Mouse (Mus musculus) natural killer cell, adult 2 months (primary cell): Measurements from ENCODE around the gene Tmem216.

Experiments
- DNase-seq, 2 experiments: peaks; one replicate each; pipeline ENCODE4 v3.0.0; 2022; ENCODE audit warnings: low spot score in 2 of 2

Tmem216 gene

DNA sequence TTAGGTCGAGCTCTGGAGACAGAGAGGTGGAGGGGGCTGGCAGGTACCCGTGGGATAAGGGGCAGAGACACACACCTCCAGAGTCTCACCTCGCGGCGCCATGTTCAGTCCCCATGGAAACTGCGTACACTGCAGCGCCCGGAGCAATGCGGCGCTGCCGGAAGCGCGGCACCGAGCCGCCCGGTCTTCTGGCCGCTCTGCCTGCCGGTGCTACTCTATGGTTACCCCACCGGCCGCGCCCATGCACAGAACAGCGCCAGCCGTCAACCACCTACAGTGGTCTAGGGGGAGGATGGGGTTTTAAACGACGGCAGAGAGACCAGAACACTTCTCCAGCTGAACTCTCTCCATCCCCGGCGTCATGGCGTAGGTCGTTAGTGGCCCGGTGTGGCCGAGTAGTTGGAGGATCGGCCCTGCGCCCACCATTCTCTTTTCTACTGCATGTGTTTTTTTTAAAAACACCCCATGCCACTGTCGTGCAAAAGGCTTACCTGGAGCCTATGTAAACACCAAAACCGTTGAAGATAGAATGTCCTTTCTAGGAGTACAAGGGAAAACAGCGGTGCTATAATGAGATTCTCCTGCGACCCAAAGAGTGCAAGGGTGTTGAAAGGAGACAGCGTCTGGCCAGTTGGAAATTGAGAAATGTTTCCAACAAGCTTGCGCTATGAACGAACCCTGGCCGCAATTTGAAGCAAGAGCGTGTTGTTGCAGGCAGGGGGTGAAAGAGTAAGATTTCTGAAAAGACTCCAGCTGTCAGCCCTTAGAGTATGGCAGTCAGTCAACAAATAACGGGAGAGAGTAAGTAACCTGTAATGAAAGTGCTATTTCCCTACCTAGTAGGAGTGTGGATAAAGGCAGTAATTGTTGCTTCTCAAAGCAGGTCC is at the start of gene Tmem216:
Tmem216 (minus strand) TSS at position 615 of the 887 bp plus-strand sequence.
- DNase-seq: peak; percentile 70 to 81

DNA sequence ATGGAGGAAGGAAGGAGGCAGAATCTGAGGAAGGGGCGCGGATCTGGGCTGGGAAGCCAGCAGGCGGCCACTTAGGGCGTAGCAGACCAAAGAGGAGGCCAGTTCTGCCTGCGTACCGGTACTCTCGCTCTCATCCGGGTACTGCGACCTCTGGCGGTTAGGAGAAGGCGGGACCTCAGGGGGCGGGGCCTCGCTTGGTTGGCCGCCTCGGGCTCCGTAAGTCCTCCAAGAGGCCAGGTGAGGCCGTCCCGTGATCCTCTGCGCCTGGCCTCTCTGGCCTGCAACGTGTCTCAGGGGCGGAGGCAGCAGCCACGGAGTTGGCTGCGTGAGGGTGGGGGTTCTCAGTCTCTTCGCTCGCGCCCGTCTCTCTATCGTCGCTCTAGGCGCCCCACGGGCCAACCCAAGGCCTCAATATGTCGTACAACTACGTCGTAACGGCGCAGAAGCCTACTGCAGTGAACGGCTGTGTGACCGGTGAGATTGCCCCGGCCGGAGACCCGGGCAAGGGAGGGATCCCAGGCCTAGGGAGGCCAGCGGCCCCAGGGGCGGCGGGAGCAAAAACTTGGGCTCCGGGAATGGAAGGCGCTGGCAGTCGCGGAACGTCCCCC is 49.4 kb upstream of the Tmem216 start, which contains the start of the genes Ddb1 and Tkfc:
Ddb1 (plus strand) TSS at position 35 of the 608 bp plus-strand sequence.
Tkfc (minus strand) TSS at position 362 of the 608 bp plus-strand sequence.
- peak; percentile 97 to 98 for DNase-seq

GRCm38 (mm10) chr19:10604534-10604933 is 48.5 kb upstream of the Tmem216 start:
- no peak for DNase-seq

GRCm38 (mm10) chr19:10603660-10604523 is 47.9 kb upstream of the Tmem216 start:
- DNase-seq: no peak

- peak; percentile 75 to 84 for DNase-seq
These were observed 46.7 kb upstream of the Tmem216 start for GRCm38 (mm10) chr19:10602787-10603186.

DNA sequence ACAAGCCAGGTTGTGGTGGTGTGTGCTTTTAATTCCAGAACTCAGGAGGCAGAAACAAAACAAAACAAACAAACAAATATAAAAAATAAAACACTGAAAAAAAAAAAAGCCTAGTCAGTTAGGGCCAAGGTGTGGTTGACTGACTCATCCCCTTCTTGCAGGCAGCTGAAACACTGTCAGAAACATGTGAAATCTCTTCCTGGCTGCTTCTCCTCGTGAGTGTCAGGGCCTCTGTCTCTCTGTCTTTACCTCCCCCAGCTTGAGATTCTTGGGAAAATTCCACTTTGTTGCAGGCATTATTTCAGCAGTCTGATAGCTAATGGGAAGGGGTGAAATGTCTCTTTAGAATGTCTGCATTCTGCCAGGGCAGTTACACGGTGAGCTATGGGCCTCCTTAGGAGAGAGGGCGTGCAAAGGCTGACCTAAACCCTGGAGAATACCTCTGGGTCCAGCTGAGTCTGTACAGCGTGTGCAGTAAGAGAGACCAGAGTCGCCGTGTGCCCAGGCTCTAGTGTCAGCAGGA is 46.3 kb upstream of the Tmem216 start:
- DNase-seq: no peak

DNA sequence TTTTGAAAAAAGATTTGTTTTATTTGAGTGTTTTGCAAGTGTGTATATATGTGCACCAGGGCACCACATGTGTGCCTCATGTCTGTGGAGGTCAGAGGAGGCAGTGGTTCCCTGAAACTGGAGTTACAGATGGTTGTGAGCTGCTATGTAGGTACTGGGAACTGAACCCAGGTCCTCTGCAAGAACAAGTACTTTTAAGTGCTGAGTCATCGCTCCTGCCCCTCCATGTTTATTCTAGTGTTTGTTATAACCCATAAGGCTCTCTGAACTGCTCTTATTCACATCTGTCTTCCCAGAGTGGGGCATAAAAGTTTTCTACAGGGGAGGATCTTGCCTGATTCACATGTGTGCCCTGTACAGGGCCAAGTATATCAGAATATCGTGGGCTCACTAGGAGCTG is 43.6 kb upstream of the Tmem216 start:
- no peak for DNase-seq

GRCm38 (mm10) chr19:10598188-10598587 is 42.1 kb upstream of the Tmem216 start:
- no peak for DNase-seq

DNA sequence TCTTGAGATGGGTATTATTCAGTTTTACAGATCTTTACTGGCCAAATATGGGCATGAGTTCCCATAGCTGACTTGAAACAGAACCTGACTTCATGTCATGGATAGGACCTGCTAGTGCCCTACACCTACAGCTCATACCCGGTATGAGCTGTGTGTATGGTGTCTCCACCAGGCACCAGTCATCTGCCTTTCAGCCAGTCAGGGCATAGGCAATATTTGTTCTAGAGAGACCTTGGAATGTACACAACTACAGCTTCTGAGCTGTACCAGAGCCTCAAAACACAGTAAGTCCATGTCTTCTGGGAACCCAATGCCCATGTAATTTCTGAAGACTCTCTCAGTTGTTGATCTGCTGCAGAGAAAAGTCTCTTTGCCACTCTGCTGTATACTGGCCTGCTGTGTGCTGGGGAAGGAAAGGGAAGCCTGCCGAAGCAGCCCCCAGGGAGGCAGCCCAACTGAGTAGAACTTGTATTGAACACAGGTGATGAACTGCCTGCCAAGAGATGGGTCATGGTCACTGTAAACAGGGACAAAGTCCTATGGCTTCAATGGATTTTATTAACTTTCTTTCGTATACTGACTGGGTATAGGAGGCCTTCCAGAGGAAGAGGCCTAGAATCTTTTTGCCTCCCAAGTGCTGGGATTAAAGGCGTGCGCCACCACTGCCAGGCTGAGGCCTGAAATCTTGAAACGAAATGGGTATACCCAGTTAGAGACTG is 35.8 kb upstream of the Tmem216 start:
- DNase-seq: no peak

DNA sequence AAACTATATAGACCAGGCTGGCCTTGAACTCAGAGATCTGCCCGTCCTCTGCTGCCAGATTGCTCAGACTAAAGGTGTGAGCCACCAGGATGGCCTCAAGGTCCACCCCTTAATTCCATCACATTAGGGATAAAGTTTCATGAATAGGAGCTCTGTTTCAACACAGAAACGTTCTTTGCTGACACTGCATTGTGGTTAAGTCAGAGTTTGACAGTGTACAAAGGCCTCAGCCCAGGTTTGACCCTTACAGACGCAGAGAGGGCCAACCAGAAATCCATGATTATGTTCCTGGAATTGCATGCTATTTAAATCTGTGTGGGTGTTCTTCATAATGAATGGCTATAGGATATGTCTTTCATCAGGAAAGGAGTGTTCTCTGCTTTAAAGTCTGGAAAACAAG is 34.3 kb upstream of the Tmem216 start:
- no peak for DNase-seq

DNA sequence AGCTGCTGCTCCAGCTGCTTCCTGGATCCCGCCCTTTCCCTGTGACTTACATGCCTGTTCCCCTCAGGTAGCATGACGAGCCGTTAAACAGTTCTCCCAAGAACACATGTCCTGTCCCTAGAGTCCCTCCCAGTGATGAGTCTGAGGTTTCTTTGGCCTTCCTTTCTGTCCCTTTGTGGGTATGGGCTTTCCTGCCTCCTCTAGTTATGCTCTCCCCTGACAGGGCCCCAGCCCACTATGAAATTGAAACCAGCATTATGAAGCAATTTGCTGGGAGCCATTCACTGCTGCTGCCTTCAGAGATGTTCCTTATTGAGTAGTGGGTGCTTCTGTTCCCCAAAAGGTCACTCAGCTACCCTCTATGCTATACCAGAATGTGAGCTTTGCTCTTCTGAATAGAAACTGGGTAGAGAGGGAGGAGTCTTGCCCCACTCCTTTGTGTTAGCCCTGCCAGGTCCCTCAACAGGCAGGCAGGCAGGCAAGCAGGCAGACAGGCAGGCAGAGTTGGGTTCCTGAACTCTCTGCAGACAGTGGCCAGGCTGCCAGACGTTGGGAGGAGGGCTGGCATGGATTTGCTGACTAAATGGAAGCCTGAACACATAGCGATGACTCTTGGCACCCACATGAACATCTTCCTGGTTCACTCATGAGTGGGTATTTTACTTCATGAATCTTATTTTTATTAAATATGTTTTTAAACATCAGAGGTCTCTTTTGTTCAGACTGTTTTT is 33.3 kb upstream of the Tmem216 start:
- DNase-seq: no peak

DNA sequence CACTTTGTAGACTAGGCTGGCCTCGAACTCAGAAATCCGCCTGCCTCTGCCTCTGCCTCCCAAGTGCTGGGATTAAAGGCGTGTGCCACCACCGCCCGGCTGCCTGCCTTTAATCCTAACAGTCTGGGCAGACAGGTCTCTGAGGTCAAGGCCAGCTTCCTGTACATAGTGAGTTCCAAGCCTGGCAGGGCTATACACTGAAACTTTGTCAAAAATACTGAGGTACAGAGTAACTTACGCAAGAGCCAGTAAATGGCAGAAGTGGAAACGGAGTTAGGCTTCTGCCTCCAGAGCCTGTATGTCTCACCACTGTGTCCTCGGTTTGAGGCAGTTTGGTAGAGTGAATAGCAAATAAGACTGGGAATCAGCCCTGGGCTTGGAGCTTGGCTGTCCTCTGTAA is 31.2 kb upstream of the Tmem216 start:
- no peak for DNase-seq

GRCm38 (mm10) chr19:10585112-10585511 is 29.1 kb upstream of the Tmem216 start:
- peak in 1 of 2 experiments; percentile 47 for DNase-seq

GRCm38 (mm10) chr19:10583550-10584146 is 27.6 kb upstream of the Tmem216 start:
- DNase-seq: no peak

- DNase-seq: peak in 1 of 2 experiments; percentile 52
These were observed 25.9 kb upstream of the Tmem216 start for GRCm38 (mm10) chr19:10581984-10582383.

DNA sequence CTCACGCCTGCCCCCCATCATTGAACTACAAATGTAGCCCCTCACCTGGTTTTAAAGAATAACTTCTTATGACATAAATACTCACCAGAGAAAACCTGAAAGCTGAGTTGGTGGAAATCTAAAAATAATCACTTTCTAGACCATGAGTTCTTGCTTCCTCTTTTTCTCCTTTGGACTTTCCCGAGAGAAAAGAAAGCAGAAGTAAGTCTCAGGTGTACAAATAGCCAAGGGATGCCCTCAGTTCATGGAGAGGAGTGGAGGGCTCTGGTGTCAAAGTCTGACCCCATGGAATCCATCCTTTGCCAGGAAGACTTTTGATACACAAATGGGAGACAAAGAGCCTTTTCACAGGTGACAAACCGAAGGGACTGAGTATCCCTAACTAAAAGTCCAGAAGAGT is 24.7 kb upstream of the Tmem216 start:
- DNase-seq: peak in 1 of 2 experiments; percentile 29

GRCm38 (mm10) chr19:10580102-10580501 is 24.1 kb upstream of the Tmem216 start:
- no peak for DNase-seq

DNA sequence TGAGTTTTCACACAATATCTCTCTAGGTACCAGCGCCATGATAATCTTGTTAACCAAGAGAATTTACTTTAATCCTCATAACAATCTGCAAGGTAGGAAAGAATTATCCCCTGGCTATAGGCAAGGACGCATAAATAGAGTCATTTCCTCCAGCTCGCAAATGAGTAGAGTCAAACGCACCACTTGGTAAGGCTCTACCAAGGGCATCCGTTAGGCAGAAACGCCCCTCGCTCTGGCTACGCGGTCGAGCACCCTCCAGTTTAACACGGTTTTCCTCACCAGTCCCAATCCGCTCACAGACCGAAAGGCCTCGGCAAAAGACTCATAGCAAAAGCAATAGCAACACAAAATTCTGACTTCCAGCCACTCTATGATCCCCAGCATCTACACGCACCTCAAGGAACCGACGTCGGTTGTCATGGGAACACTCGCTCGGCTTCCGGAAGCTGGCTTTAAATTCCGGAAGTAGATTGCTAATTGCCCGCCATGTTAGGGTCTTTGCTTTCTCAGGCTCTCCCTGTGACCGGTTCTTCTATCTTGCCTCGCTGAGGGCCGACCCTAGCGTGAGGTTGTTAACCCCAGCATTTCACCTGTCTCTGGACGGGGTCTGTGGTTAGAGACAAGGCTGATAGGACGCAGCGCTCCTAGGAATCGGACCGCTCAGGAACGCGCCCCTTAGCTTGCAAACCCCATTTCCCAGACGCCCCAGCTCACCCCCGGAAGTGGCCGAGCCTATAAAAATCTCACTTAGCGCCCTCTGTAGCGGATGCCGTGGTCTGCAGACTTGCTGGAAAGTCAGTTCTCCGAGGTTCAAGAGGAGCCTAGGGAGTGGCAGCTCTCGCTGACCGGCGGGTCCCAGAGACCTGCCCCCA is 20.9 kb upstream of the Tmem216 start, which contains the start of the genes Cyb561a3 and Tmem138:
Cyb561a3 (plus strand) TSS at position 483 of the 872 bp plus-strand sequence.
Tmem138 (minus strand) TSS at position 673 of the 872 bp plus-strand sequence.
- peak; percentile 92 to 93 for DNase-seq

- no peak for DNase-seq
These were observed 13.6 kb upstream of the Tmem216 start for GRCm38 (mm10) chr19:10569627-10570026.
